Mouse (Mus musculus) forebrain, embryonic 10.5 days (tissue): ENCODE measurements around the gene Olfr533. TPM values are rescaled to one million over a fixed set of nuclear protein-coding genes. Genes with fewer than 3 reads are reported as not detected.
"Not testable (repeated sequence)": the region's sequence is repeated elsewhere in the genome, so short reads cannot be mapped to it uniquely, and the experiment has no call there.

Source experiments
- DNase-seq: peaks from one replicate; pipeline ENCODE4 v3.0.0-alpha.2; 2017; ENCODE audit warnings: low spot score; ENCODE audit errors: extremely low spot score
- H3K27ac ChIP-seq: fragments of 300-500 bp; sonication (generic); 2 replicates; pipeline ENCODE4 v1.5.1; 2016; ENCODE audit warnings: mild to moderate bottlenecking
- H3K27me3 ChIP-seq: fragments of 300-500 bp; sonication (generic); 2 replicates; pipeline ENCODE4 v1.6.1; 2016; ENCODE audit warnings: mild to moderate bottlenecking; ENCODE audit not compliant: poor library complexity, severe bottlenecking
- H3K36me3 ChIP-seq: fragments of 300-500 bp; sonication (generic); replicated peaks from 2 replicates; pipeline ENCODE4 v1.6.1; 2016; ENCODE audit warnings: mild to moderate bottlenecking, moderate library complexity
- H3K4me1 ChIP-seq: fragments of 300-500 bp; sonication (generic); 2 replicates; pipeline ENCODE4 v1.6.1; 2016
- H3K4me3 ChIP-seq: fragments of 300-500 bp; sonication (generic); 2 replicates; pipeline ENCODE4 v1.5.1; 2016; ENCODE audit warnings: mild to moderate bottlenecking, moderate library complexity
- H3K9me3 ChIP-seq: fragments of 300-500 bp; sonication (generic); 2 replicates; pipeline ENCODE4 v1.6.1; 2016; ENCODE audit warnings: mild to moderate bottlenecking, moderate library complexity
- WGBS: fragments of 180-500 bp; shearing (Covaris S2); methylation state at CpG from one replicate; pipeline ENCODE4 v1.1.7; 2016; 5-methylcytosine and 5-hydroxymethylcytosine counted together
- polyA plus RNA-seq: library from polyadenylated mRNA; unstranded; fragments of >200 nt; fragmentation: Nextera tagmentation; extraction: Ambion mirVana; gene quantifications from 2 replicates; pipeline ENCODE4 v1.2.1, GENCODE M21; 2016

Gene Olfr533
- polyA plus RNA-seq = not detected in 2 replicates

GRCm38 (mm10) chr7:140463070-140463469 is at the start of gene Olfr533:
Gene Olfr533, plus strand, starts transcription at chr7:140463370.
- not testable (repeated sequence) for H3K27ac ChIP-seq, DNase-seq, H3K4me1 ChIP-seq, H3K9me3 ChIP-seq, H3K36me3 ChIP-seq, H3K27me3 ChIP-seq, H3K4me3 ChIP-seq
- 78% methylated on average over 1 of the region's 1 CpGs for WGBS

DNA sequence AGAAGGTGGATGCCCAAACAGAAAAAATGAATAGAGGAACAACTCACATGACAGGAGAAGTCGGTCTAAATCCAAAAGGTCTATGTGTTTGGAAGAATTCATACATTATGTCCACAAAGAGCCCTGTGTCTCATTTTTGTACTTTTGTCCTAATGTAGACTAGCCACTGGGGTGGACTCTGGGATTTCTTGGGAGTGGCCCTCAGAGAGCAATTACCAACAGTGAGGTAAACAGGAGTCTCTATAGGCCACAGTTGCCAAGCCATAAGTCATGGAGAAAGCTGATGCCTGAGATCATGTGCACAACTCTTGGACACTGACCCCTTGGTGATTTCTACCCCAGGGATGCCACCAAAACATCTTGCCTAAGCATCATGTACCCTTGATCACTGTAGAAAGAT is 41.6 kb upstream of the Olfr533 start, which contains the start of gene Olfr532:
Gene Olfr532, minus strand, starts transcription at position 101 of the 400 bp plus-strand sequence.
- H3K4me1 ChIP-seq = no peaks in the 10 kb centered on the region
- WGBS = 87% methylated on average over 1 of the region's 1 CpGs
- no peaks in the 10 kb centered on the region for H3K27me3 ChIP-seq
- no peak within 1 kb of the TSS for H3K4me3 ChIP-seq
- DNase-seq = no peak
- H3K9me3 ChIP-seq = no peaks in the 10 kb centered on the region
- H3K36me3 ChIP-seq = no peaks in the 10 kb centered on the region
- H3K27ac ChIP-seq = no peak within 1 kb of the TSS

- no peaks in the 10 kb centered on the region for H3K4me1 ChIP-seq
- H3K27ac ChIP-seq = no peak overlapping the region
- no peaks in the 10 kb centered on the region for H3K9me3 ChIP-seq
- DNase-seq = no peak
- WGBS = 81% methylated on average over 1 of the region's 1 CpGs
- H3K27me3 ChIP-seq = no peaks in the 10 kb centered on the region
- no peak overlapping the region for H3K4me3 ChIP-seq
- H3K36me3 ChIP-seq = no peaks in the 10 kb centered on the region
These were observed 20.0 kb upstream of the Olfr533 start for GRCm38 (mm10) chr7:140443141-140443540.

DNA sequence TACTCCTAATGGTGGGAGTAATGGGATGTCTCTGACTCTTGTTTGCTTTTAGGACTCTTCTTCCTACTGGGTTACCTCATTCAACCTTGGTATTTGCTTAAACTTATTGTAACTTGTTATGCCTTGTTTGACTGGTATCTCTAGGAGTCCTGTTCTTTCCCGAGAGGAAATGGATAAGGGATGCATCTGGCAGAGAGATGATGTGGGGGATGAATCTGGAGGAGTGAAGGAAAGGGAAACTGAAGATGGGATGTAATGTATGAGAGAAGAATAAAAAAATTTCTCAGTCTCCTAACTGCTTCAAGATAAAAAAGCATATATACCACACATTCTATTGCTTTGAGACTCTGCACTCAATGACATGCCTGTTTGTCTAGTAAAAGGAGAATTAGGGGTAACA is 14.7 kb downstream of the Olfr533 start:
- Histone ChIP-seq H3K9me3 (peaks cover 15% of the 10 kb centered on the region), H3K27me3 (no peaks in the 10 kb centered on the region), H3K27ac (no peak overlapping the region), H3K4me1 (no peaks in the 10 kb centered on the region), H3K4me3 (no peak overlapping the region), H3K36me3 (no peaks in the 10 kb centered on the region)
- DNase-seq = no peak
- 79% methylated on average over 1 of the region's 1 CpGs for WGBS

GRCm38 (mm10) chr7:140478733-140479132 is 15.6 kb downstream of the Olfr533 start:
- H3K4me3 ChIP-seq = no peak overlapping the region
- no peaks in the 10 kb centered on the region for H3K36me3 ChIP-seq
- H3K9me3 ChIP-seq = peaks cover 15% of the 10 kb centered on the region
- no peaks in the 10 kb centered on the region for H3K4me1 ChIP-seq
- H3K27me3 ChIP-seq = no peaks in the 10 kb centered on the region
- WGBS = 85% methylated on average over 1 of the region's 1 CpGs
- no peak for DNase-seq
- H3K27ac ChIP-seq = no peak overlapping the region

- H3K4me3 ChIP-seq = no peak within 1 kb of the TSS
- no peak within 1 kb of the TSS for H3K27ac ChIP-seq
- H3K4me1 ChIP-seq = no peaks in the 10 kb centered on the region
- 83% methylated on average over 1 of the region's 1 CpGs for WGBS
- no peaks in the 10 kb centered on the region for H3K36me3 ChIP-seq
- H3K9me3 ChIP-seq = no peaks in the 10 kb centered on the region
- no peak for DNase-seq
- H3K27me3 ChIP-seq = no peaks in the 10 kb centered on the region
These were observed 20.7 kb downstream of the Olfr533 start, which contains the start of gene Olfr535 for GRCm38 (mm10) chr7:140483916-140484315. Gene Olfr535, plus strand, starts transcription at chr7:140484216.

DNA sequence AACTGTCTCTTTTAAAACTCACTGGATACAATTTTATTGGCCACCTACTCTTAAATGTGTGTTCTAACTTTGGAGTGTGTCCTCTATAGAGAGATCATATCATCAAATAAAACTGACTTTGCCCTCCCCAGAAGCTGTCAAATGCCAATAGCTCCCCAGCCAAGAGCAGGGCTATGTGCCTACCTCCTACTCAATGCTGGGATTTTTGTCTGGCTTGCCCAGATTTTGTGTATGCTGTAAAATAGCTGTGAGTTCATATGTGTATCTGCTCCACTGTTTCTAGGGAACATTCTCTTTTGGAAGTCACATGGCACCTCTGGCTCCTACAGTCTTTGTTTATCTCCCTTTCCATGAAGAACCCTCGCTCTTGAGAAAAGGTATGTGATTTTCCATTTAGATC is 25.8 kb downstream of the Olfr533 start:
- no peak for DNase-seq
- H3K27ac ChIP-seq = no peak overlapping the region
- WGBS = 87% methylated on average over 1 of the region's 1 CpGs
- H3K36me3 ChIP-seq = no peaks in the 10 kb centered on the region
- H3K9me3 ChIP-seq = no peaks in the 10 kb centered on the region
- H3K27me3 ChIP-seq = no peaks in the 10 kb centered on the region
- H3K4me3 ChIP-seq = no peak overlapping the region
- H3K4me1 ChIP-seq = no peaks in the 10 kb centered on the region

DNA sequence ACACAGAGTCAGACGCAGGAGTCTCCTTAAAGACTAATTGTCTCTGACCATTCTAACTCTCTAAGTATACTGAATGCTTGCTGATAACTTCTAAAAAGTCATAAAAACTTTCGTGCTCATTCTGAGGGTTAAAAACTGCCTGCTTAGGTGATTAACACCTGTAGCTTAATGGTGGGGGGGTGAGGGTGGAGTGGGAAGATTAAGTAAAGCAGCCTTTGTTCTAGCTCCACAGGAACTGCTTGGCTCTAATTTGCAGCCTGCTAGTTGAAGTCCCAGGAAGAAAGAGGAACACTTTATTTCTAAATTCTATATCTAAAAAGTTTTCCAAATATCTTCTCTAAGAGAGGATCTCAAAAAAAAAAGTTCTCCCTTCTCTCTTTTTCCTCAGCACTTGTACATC is 31.1 kb downstream of the Olfr533 start:
- Histone ChIP-seq H3K36me3 (no peaks in the 10 kb centered on the region), H3K4me1 (no peaks in the 10 kb centered on the region), H3K9me3 (no peaks in the 10 kb centered on the region), H3K27me3 (no peaks in the 10 kb centered on the region), H3K27ac (no peak overlapping the region), H3K4me3 (no peak overlapping the region)
- DNase-seq = no peak
- 38% methylated on average over 2 of the region's 2 CpGs for WGBS

DNA sequence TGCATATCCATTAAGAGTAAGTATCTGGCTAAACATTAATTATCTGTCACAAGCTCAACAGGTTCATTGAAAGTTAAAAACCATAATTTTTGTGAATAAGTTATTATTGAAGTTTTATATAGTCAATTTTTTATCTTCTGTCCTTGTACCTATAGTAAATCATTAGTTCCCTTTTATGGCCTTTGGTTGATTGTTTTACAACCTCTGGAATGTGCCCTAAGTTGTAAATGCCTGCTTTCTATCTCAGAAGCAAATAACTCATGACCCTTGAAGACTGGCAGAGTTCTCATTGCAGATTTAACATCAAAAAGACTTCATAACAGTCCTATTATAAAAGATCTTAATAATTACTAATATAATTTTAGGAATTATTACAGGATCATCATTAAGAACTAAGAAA is 31.5 kb downstream of the Olfr533 start:
- Histone ChIP-seq H3K9me3 (no peaks in the 10 kb centered on the region), H3K4me1 (no peaks in the 10 kb centered on the region), H3K27me3 (no peaks in the 10 kb centered on the region), H3K4me3 (no peak overlapping the region), H3K27ac (no peak overlapping the region), H3K36me3 (no peaks in the 10 kb centered on the region)
- no peak for DNase-seq

- not testable (repeated sequence) for H3K36me3 ChIP-seq
- WGBS = 85% methylated on average over 2 of the region's 2 CpGs
These were observed 44.3 kb downstream of the Olfr533 start, which contains the start of gene Olfr536 for GRCm38 (mm10) chr7:140507346-140508021. Gene Olfr536, minus strand, starts transcription at chr7:140507396.

More at GRCm38 (mm10) chr7:140507346-140508021, 44.3 kb downstream of the Olfr533 start, which contains the start of gene Olfr536:
- not testable (repeated sequence) for H3K4me1 ChIP-seq, H3K9me3 ChIP-seq, DNase-seq, H3K4me3 ChIP-seq, H3K27me3 ChIP-seq, H3K27ac ChIP-seq

Other genes starting within 250 kb of the Olfr533 start
- gene Cd163l1, start 245.1 kb upstream of the Olfr533 start, polyA plus RNA-seq = not detected in 2 replicates
- not detected in 2 replicates for gene 5830411N06Rik, start 216.1 kb upstream of the Olfr533 start, polyA plus RNA-seq
- not detected in 2 replicates for gene Olfr525, start 142.5 kb upstream of the Olfr533 start, polyA plus RNA-seq
- not detected in 2 replicates for gene Olfr527, start 129.4 kb upstream of the Olfr533 start, polyA plus RNA-seq
- gene Olfr60, start 101.7 kb upstream of the Olfr533 start, polyA plus RNA-seq = not detected in 2 replicates
- gene Olfr530, start 87.0 kb upstream of the Olfr533 start, polyA plus RNA-seq = not detected in 2 replicates
- 0.05 TPM in 1 of 2 replicates, not detected in the other for gene Olfr531, start 60.5 kb upstream of the Olfr533 start, polyA plus RNA-seq
- not detected in 2 replicates for gene Olfr532, start 41.7 kb upstream of the Olfr533 start, polyA plus RNA-seq
- not detected in 2 replicates for gene Olfr535, start 20.8 kb downstream of the Olfr533 start, polyA plus RNA-seq
- gene Olfr536, start 44.0 kb downstream of the Olfr533 start, polyA plus RNA-seq = not detected in 2 replicates
- gene Olfr538, start 104.5 kb downstream of the Olfr533 start, polyA plus RNA-seq = not detected in 2 replicates
- gene Olfr46, start 137.9 kb downstream of the Olfr533 start, polyA plus RNA-seq = not detected in 2 replicates
- gene Olfr61, start 165.6 kb downstream of the Olfr533 start, polyA plus RNA-seq = not detected in 2 replicates
- not detected in 2 replicates for gene Olfr53, start 183.1 kb downstream of the Olfr533 start, polyA plus RNA-seq
- not detected in 2 replicates for gene Olfr539, start 196.6 kb downstream of the Olfr533 start, polyA plus RNA-seq
- not detected in 2 replicates for gene Olfr45, start 218.6 kb downstream of the Olfr533 start, polyA plus RNA-seq
- not detected in 2 replicates for gene Olfr541, start 233.9 kb downstream of the Olfr533 start, polyA plus RNA-seq